Mouse (Mus musculus) hematopoietic stem cell, adult 5-6 weeks (primary cell): Measurements from ENCODE around the gene Hivep3. TPM values are rescaled to one million over a fixed set of nuclear protein-coding genes. Genes with fewer than 3 reads are reported as not detected.
A peak's percentile ranks its signal among the peaks of the same experiment; 100 is the strongest.

Source experiments
- ATAC-seq, 2 experiments: fragments of 125-278 bp in 1 of 2; replicated peaks in 1 of 2; 2 replicates each; pipeline ENCODE4 v1.8.0; 2016 to 2017; ENCODE audit warnings: inconsistent platforms in 2 of 2, mild to moderate bottlenecking in 2 of 2, moderate number of reproducible peaks in 2 of 2, low read depth in 1 of 2, moderate TSS enrichment in 1 of 2; ENCODE audit not compliant: low FRiP score in 2 of 2, poor library complexity in 2 of 2, severe bottlenecking in 2 of 2, insufficient read depth in 1 of 2, low TSS enrichment in 1 of 2
- total RNA-seq: library from RNA; stranded (forward); fragments of 172-1452, 232-1000 nt; gene quantifications from 2 replicates; pipeline ENCODE4 v1.2.3, GENCODE M21; 2017

Hivep3 gene
- total RNA-seq, 1 experiment from 2014 or later, result 16.2 TPM

- ATAC-seq, result no peak
Observed at GRCm38 (mm10) chr4:120142905-120143304, 409.3 kb downstream of the Hivep3 start.

DNA sequence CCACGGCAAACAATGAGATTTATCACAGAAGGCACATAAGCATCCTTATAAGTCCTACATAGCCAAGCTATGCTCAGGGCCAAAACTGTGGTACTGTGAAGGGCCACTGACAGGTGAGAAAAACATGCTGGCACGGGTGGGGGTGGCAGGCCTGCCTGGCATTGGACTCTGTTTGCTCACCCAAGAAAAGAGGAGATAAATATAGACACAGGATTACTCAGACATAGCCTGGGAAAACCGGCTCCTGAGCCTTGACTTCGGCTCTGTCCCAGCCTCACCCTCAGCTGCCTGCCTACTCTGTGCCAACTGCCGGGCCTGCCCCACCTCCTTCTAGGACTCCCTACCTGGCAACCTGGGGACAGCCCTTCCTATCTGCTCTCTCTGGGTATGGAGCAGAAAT, 410.8 kb downstream of the Hivep3 start:
- no peak for ATAC-seq

DNA sequence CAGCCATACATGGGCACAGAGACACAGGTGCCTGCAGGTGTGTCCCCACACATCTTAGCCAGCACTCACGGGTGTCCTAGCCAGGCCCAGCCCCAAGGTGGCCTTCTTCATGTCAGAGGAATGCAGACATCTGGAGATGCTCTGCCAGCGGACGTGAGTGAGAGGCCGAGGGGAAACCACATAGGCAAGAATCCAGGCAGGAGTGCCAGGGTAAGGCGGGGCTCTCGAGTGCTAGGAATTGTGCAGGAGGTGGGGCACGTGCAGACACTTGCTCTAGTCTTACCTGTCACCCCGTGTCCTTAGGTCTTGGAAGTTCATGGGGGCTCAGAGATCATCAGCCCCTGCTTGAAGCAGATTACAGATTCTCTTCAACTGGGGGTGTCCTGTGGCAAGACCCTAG, 412.3 kb downstream of the Hivep3 start:
- ATAC-seq, result no peak

GRCm38 (mm10) chr4:120148291-120149141, 414.9 kb downstream of the Hivep3 start:
- ATAC-seq, result peak; percentile 33 to 75; a peak in 3 of 4 replicates

DNA sequence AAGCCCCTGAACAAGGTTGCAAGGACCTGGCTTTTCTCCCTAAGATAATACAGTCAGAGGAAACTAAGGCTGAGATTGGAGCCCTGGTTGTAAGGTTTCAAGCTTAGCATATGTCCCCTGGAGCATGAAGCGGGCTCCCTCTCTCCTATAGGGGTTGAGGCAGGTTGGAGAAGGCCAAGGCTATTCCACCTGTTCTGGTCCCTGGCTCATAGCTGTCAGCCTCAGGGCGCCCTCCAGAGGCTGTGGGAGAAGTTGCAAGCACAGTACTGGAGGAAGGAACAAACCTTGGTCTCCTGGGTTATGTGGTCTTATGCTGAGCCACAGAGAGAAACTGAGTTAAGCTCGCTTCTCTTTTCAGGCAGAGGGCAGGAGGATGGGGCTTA, 415.5 kb downstream of the Hivep3 start:
- ATAC-seq, result peak in 1 of 2 experiments; percentile 47; a peak in 2 of 4 replicates

DNA sequence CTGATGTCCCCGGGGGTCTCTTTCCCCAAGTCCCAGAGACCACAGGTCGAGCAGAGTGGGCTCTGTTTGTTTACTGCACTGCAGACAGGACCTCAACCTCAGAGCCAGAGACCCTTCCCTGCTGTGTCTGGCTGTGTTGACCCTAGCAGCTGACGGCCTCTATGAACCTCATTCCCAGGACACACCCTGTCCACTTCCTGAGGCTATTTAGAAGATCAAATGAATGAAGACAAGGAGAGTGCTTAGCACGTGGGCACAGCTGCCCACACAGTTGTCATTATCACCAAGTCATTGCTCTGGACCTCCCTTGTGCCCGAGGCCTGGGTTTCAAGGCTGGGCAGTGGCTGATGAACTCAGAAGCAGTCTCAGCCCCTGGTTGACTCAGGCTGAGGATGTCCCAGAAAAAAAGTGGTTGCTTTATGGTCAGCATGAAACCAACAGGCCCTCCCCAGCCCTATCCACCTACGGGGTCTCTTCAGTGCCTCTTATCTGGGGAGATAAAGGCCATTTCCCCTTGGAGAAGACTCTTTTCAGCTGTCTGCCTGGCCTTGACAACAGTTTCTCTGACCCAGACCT, 416.8 kb downstream of the Hivep3 start:
- no peak for ATAC-seq

DNA sequence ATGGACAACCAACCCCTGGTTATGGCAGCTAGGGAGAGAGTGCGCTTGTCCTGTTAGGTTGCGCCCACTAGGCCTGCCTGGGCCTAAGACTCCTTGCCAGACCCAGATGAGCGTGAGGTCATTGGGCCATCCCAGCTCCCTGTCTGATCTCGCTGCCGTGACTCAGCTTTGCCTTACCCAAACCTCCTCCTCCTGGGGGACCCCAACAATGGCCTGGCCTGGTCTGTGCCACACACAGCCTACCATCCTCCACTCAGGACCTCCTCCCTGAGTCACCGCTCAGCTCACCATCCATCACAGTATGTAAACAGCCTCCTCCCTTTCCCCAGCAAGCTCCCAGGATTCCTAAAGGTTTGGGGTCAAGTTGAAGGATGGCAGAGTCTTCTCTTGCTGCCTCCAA, 418.3 kb downstream of the Hivep3 start:
- no peak for ATAC-seq

DNA sequence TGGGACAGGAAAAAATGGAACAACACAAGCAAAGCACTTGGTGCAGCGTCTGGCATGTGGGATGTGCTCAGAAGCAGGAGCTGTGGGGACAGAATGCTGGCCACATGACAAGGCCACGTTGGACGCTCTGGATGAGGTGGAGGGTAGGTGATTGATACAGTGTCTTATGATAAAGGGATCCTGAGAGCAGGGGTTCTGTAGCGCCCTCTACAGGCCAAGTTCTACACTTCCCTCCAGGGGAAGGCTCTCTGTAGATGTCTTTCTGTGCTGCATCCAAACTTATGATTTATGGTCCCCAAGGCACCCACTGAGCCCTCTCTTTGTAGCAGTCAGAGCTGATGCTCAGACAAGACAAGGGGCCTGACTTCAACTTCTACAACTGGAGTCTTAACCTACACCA, 419.1 kb downstream of the Hivep3 start:
- no peak for ATAC-seq

DNA sequence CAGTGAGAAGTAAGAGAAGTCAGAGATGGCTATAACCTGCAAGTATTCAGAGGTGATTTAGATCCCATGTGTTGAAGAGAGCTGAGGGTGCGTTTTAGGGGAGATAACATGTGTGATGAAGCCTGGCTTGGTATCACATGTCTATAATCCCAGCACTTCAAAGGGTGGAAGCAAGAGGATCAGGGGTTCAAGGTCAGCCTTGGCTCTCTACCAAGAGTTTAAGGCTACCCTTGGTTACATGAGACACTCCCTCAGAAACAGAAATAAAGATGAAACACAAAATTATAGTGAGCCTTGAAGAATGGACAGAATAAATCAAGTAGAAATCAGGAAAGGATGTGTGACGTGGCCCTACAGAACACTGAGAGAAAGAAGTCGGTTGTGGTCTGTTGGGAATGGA, 420.2 kb downstream of the Hivep3 start:
- no peak for ATAC-seq

- no peak for ATAC-seq
Observed at GRCm38 (mm10) chr4:120158714-120159310, 425.2 kb downstream of the Hivep3 start.

DNA sequence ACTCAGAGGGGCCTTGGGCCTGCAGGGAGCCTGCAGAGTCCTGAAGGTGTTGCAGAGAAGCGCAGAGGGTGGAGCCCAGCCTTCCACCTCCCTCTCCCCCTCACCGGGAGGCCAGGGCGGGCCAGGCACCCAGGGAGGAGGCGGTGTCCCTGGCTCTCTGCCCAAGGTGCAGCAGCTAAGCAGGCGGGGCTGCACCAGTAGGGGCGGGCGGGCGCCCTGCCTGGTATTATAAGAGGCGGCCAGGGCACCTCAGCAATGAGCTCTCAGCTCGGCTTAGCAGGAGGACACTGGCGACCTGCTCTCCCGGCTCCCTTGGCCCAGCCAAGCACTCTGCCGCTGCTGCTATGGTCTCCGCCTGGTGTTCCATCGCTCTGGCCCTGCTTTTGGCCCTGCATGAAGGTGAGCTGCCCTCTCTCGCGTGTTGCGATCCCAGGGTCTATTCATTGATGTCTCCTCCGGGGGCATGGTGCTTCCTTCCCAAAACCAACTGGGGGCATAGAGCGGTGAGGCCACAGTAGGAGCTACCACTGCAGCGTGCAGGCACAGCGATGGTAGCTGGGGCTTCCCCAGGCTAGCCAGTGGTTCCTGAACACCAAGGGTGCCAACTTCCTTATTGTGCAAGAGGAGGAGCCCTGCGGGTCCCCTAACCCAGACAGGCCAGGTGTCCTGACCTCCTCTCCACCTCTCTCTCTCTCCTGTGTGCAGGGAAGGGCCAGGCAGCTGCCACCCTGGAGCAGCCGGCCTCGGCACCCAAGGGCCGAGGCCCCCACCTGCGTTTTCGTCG, 427.8 kb downstream of the Hivep3 start, which contains the start of gene Edn2:
Gene Edn2, plus strand, starts transcription at position 41 of the 784 bp plus-strand sequence.
- peak; percentile 82 to 92 for ATAC-seq

GRCm38 (mm10) chr4:120162586-120162985, 429.0 kb downstream of the Hivep3 start:
- ATAC-seq, result no peak

DNA sequence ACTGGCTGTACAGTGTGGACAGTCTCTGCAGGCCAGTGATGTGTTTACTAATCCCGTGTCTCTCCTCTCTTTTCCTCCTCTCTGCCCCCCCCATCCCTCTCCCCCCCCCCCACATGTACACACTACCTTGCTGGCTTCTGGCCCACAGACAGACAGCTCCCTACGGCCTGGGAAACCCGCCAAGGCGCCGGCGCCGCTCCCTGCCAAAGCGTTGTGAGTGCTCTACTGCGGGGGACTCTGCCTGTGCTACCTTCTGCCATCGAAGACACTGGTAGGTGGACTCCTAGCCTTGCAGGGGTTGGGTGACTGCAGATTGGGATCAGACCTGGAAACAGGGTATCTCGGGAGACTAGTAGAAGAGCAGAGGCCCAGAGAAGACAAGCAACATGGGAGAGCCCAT, 429.7 kb downstream of the Hivep3 start:
- no peak for ATAC-seq

DNA sequence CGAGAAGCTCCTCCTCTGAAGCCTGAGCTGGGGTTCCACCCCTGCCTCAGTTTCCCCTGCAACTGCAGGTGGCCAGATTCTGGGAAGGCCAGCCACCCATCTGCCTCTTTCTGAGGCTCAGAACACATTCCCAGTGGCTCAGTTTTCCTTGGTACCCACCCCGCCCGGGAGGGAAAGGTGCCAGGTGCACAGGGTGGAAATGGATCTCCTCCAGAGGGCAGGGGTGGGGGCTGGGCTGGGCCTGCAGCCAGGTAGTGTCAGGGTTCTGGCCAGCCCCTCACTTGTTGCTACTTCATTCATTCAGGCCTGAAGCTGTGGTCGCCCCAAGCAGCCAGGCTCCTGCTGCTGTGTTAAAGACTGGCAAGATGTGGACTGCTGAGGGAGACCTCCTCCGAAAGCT, 430.7 kb downstream of the Hivep3 start:
- ATAC-seq, result no peak

- ATAC-seq, result no peak
Observed at GRCm38 (mm10) chr4:120167778-120168177, 434.2 kb downstream of the Hivep3 start.

GRCm38 (mm10) chr4:120168346-120168745, 434.8 kb downstream of the Hivep3 start:
- ATAC-seq, result no peak

- ATAC-seq, result no peak
Observed at GRCm38 (mm10) chr4:120170387-120170936, 436.9 kb downstream of the Hivep3 start.
